ENCODE assay signal across 13 mouse cellular contexts in genomic region chr5:47279630-47280029, GRCm38 (mm10).
DNase-seq lines count a peak whose midpoint lies in the region.
"Had no signal": no experiment of that assay in that cellular context is flagged by ENCODE, and none has a peak within 500 bp of the region (broad histone marks: within the 10 kb centered on the region; RNA-seq: fewer than 3 reads in every experiment).

No protein-coding gene starts in this region.

- peak; percentile 9 to 28 for DNase-seq in cerebellum, postnatal 10 days
- no peak for DNase-seq in cerebellum, postnatal 4 days (ENCODE audit: low spot score in 2 of 2)
- DNase-seq in left cerebral cortex, postnatal 4 days, result peak; percentile 2
- DNase-seq in left cerebral cortex, postnatal 14 days (ENCODE audit: low spot score in 2 of 2), result no peak
- peak; percentile 59 to 67 for DNase-seq in lung, adult 18-20 months
- DNase-seq in lung, postnatal 36 days, result peak; percentile 76
- no peak for DNase-seq in frontal cortex, postnatal 10 days (ENCODE audit: low spot score in 2 of 2)
- no peak for DNase-seq in urinary bladder, adult 18-20 months (ENCODE audit: low spot score in 2 of 2)
- DNase-seq: B cell, adult 2 months; cerebellum, adult 2 months; midbrain, embryonic 14.5 days; spleen, adult 18-20 months; thymus, postnatal 14 days had no signal

- intact Hi-C loops in left cerebral cortex, postnatal 4 days (cut with DNase I), result no loop called here
- intact Hi-C loops in left cerebral cortex, postnatal 14 days (cut with DNase I), result no loop called here

Comparison
In these comparisons a context has a peak if more than half of its experiments do, and no peak if none do; other contexts are left out.
1. DNase-seq: peak in cerebellum, postnatal 10 days (2 of 2), left cerebral cortex, postnatal 4 days (single experiment), lung, adult 18-20 months (2 of 2) and lung, postnatal 36 days (single experiment); none in cerebellum, postnatal 4 days (0 of 2), left cerebral cortex, postnatal 14 days (0 of 2), frontal cortex, postnatal 10 days (0 of 2) and urinary bladder, adult 18-20 months (0 of 2).